Mouse (Mus musculus) heart, adult 2 months (tissue): ENCODE measurements around the gene Snrpd2.

Source experiments
- CTCF ChIP-seq: fragments of 200-600 bp; IDR thresholded peaks from 2 replicates; pipeline ENCODE4 v1.8.1; 2022; ENCODE audit warnings: antibody characterized with exemption, mild to moderate bottlenecking, moderate library complexity
- POLR2A ChIP-seq: fragments of 200-500 bp; IDR thresholded peaks from 2 replicates; pipeline ENCODE4 v1.6.1; 2011; ENCODE audit warnings: mild to moderate bottlenecking, low read depth, low read length, control low read depth; ENCODE audit not compliant: insufficient read depth

DNA sequence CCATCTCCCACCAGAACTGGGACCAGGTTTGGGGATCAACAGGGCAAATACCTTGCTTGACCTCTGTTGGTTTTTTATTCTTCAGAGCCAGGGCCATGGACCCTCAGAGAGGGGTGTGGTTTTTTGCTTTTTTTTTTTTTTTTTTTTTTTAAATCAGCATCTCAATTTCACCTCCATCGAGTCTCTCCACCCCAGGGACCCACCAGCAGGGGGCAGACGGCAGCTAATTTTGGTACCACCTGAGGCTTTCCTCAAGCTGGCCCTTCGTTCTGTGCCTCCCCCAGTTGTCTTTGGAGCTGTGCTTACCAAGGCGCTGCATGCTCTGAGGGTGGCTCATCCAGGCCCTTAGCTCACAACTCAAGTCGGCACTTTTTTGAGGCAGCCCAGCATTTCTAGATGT lies 12.1 kb upstream of the Snrpd2 start:
- TF ChIP-seq CTCF (peak; percentile 67), POLR2A (no peak)
